10 mouse cellular contexts compared by ENCODE assay signal in the genomic region with DNA sequence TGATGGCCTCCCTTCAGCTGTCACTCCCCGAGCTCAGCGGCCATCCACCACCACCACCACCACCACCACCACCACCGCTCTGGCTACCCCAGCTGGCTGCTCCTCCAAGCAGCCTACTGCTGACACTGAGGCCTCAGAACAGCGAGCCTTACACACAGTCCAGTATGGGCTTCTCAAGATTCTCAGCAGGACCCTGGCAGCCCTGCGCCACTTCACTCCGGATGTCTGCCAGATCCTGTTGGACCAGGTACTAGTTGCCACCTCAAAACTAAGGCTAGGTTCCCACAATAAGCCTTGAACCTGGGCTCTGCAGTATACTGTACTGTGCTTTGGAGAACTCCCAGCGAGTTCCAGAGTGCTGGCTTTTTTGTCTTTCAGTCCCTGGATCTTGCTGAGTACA.
"Had no signal": no experiment of that assay in that cellular context is flagged by ENCODE, and none has a peak within 500 bp of the region (broad histone marks: within the 10 kb centered on the region; RNA-seq: fewer than 3 reads in every experiment).

No protein-coding gene starts in this region.

- ATAC-seq: midbrain, embryonic 16.5 days had no signal

- H3K27ac ChIP-seq: limb, embryonic 13.5 days; liver, embryonic 14.5 days; midbrain, embryonic 12.5 days; stomach, embryonic 15.5 days had no signal

- H3K4me3 ChIP-seq: limb, embryonic 13.5 days; midbrain, embryonic 12.5 days; stomach, embryonic 15.5 days had no signal

- H3K4me1 ChIP-seq: midbrain, embryonic 12.5 days; stomach, embryonic 15.5 days had no signal

- DNase-seq: kidney, postnatal 14 days; left cerebral cortex, postnatal 4 days; lung, adult 18-20 months; right cerebral cortex, postnatal 14 days; thymus, postnatal 14 days had no signal

- H3K9me3 ChIP-seq: limb, embryonic 13.5 days; midbrain, embryonic 12.5 days; stomach, embryonic 15.5 days had no signal

- H3K4me2 ChIP-seq: limb, embryonic 13.5 days; midbrain, embryonic 12.5 days; stomach, embryonic 15.5 days had no signal

- H3K27me3 ChIP-seq: limb, embryonic 13.5 days; midbrain, embryonic 12.5 days; stomach, embryonic 15.5 days had no signal

- H3K9ac ChIP-seq: limb, embryonic 13.5 days; liver, embryonic 14.5 days; midbrain, embryonic 12.5 days; stomach, embryonic 15.5 days had no signal
